Mouse (Mus musculus): ENCODE results near the gene Dennd1b.

- TF ChIP-seq CTCF (conservative IDR thresholded peaks at IDR 0.05; ENCODE audit: low read length): no peak
- TF ChIP-seq NANOG (IDR thresholded peaks at IDR 0.05; ENCODE audit: borderline replicate concordance, low read length): no peak
Observed at GRCm38 (mm10) chr1:139080517-139081386, 117.5 kb downstream of the Dennd1b start.

Data from E14TG2a.4 (cell line).